Mouse (Mus musculus) heart, embryonic 14.5 days (tissue): ENCODE results near the gene Lcp1. TPM values are rescaled to one million over a fixed set of nuclear protein-coding genes. Genes with fewer than 3 reads are reported as not detected.

Source experiments
- ATAC-seq: fragments of 200-750 bp; cut with Nextera tagmentation; 2 replicates; pipeline ENCODE4 v1.8.0; 2017; ENCODE audit warnings: low read depth, moderate TSS enrichment; ENCODE audit not compliant: insufficient number of reproducible peaks, insufficient read depth, low FRiP score
- H3K27ac ChIP-seq, 2 experiments: fragments of 200-500 bp in 1 of 2; fragments of 300-500 bp in 1 of 2; sonication (generic) in 1 of 2; replicated peaks in 1 of 2; 2 replicates each; pipeline ENCODE4 v1.5.1; 2012 to 2014; ENCODE audit warnings: low read depth in 2 of 2, low read length in 2 of 2, control low read depth in 1 of 2, mild to moderate bottlenecking in 1 of 2, mixed read lengths in 1 of 2; ENCODE audit not compliant: control insufficient read depth in 1 of 2, insufficient read depth in 1 of 2
- H3K27me3 ChIP-seq: fragments of 300-500 bp; sonication (generic); 2 replicates; pipeline ENCODE4 v1.6.1; 2014; ENCODE audit warnings: mild to moderate bottlenecking, low read length, control low read depth; ENCODE audit not compliant: control insufficient read depth, insufficient read depth
- H3K36me3 ChIP-seq: fragments of 300-500 bp; sonication (generic); 2 replicates; pipeline ENCODE4 v1.6.1; 2014; ENCODE audit warnings: mild to moderate bottlenecking, control low read depth, low read length, mixed read lengths; ENCODE audit not compliant: control insufficient read depth, insufficient read depth
- H3K4me1 ChIP-seq, 2 experiments: fragments of 200-500 bp in 1 of 2; fragments of 300-500 bp in 1 of 2; sonication (generic) in 1 of 2; 2 replicates each; pipeline ENCODE4 v1.6.1; 2012 to 2014; ENCODE audit warnings: low read length in 2 of 2, control low read depth in 1 of 2, mixed read lengths in 1 of 2; ENCODE audit not compliant: control insufficient read depth in 2 of 2, insufficient read depth in 2 of 2
- H3K4me2 ChIP-seq: fragments of 300-500 bp; sonication (generic); 2 replicates; pipeline ENCODE4 v1.6.1; 2014; ENCODE audit warnings: mild to moderate bottlenecking, low read length
- H3K4me3 ChIP-seq, 2 experiments: fragments of 200-500 bp in 1 of 2; fragments of 300-500 bp in 1 of 2; sonication (generic) in 1 of 2; 2 replicates each; pipeline ENCODE4 v1.5.1; 2012 to 2014; ENCODE audit warnings: low read length in 2 of 2, mild to moderate bottlenecking in 2 of 2, control low read depth in 1 of 2, low read depth in 1 of 2, moderate library complexity in 1 of 2; ENCODE audit not compliant: control insufficient read depth in 1 of 2, insufficient read depth in 1 of 2
- H3K9ac ChIP-seq: fragments of 300-500 bp; sonication (generic); 2 replicates; pipeline ENCODE4 v1.6.1; 2014; ENCODE audit warnings: mild to moderate bottlenecking, low read length
- H3K9me3 ChIP-seq: fragments of 300-500 bp; sonication (generic); 2 replicates; pipeline ENCODE4 v1.6.1; 2016; ENCODE audit warnings: low read length, control low read depth; ENCODE audit not compliant: control insufficient read depth
- WGBS: fragments of 180-500 bp; shearing (Covaris S2); extraction: QIAGEN DNeasy Blood & Tissue Kit; methylation state at CpG from one replicate; pipeline ENCODE4 v1.1.7; 2014; 5-methylcytosine and 5-hydroxymethylcytosine counted together
- polyA plus RNA-seq: library from polyadenylated mRNA; unstranded; fragments of >200 nt; fragmentation: Nextera tagmentation; extraction: Ambion mirVana; gene quantifications from 2 replicates; pipeline ENCODE4 v1.2.1, GENCODE M21; 2014

The Lcp1 gene
- polyA plus RNA-seq, 1 experiment from 2014 or later, result 26.3 TPM

DNA sequence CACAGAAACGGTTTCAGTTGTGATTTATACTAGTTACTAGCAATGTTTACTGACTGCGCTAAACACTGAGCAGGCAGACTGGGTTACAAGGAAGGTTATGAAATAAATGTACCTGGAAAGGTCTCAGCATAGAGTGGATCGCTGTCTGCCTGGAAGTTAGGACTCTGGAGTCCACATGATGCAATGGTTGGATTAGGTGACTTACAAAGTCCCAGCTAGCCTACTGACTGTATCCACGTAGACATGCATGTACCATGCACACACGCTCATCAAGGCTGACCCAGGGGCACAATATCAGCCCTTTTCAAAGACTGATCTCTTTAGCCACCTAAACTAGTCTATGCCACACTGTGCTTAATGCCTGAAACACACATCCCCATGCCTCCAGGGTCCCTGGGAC is 102.2 kb downstream of the Lcp1 start:
- Histone ChIP-seq H3K4me1 (no peaks in the 10 kb centered on the region), H3K4me2 (no peak overlapping the region), H3K9me3 (no peaks in the 10 kb centered on the region), H3K27ac (no peak overlapping the region), H3K4me3 (no peak overlapping the region), H3K27me3 (no peaks in the 10 kb centered on the region), H3K36me3 (no peaks in the 10 kb centered on the region), H3K9ac (no peak overlapping the region)
- ATAC-seq, result no peak
- WGBS, result 82% methylated on average over 5 of the region's 5 CpGs

- 85% methylated on average over 8 of the region's 8 CpGs for WGBS
- no peak for ATAC-seq
- no peaks in the 10 kb centered on the region for H3K4me1 ChIP-seq
Observed at GRCm38 (mm10) chr14:75235552-75235951, 104.7 kb downstream of the Lcp1 start.

DNA sequence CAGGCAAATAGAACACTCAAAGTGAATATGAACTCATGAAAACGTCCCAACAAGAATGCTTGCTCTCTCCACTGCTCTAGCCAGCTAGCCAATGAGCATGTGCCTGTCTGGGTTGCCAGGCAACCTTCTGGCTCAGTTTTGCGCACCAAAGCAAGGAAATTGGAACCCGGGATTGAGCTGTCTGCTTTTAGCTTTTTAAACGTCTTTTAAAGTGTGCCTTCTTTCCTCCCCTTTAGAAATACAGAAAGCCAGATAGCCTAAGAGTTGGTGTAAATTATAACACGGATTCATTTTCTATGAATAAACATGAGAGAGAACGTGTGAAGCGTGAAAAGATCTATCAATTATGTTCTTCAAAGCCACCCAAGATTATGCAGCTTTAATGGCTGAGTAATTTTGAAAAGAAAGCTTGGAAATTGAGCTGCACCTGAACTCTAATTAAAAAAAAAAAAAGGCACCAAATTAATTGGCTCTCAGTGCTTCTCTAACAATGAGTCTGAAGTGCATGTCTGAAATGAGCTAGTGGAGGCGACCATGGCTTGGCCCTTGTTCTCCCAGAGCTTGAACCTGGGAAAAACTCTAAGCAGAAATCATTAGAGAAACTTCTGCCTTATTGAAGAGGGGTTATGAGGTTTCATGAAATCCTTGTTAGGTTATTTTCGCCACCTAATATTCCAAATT is 105.2 kb downstream of the Lcp1 start:
- Histone ChIP-seq H3K27ac (no peak overlapping the region), H3K27me3 (no peaks in the 10 kb centered on the region), H3K36me3 (no peaks in the 10 kb centered on the region), H3K4me1 (no peaks in the 10 kb centered on the region), H3K9ac (no peak overlapping the region), H3K9me3 (no peaks in the 10 kb centered on the region), H3K4me2 (no peak overlapping the region), H3K4me3 (no peak overlapping the region)
- WGBS, result 65% methylated on average over 9 of the region's 9 CpGs
- ATAC-seq, result no peak

More at GRCm38 (mm10) chr14:75235552-75235951, 104.7 kb downstream of the Lcp1 start:
- Histone ChIP-seq H3K9ac (no peak overlapping the region), H3K4me3 (no peak overlapping the region), H3K9me3 (no peaks in the 10 kb centered on the region), H3K27me3 (no peaks in the 10 kb centered on the region), H3K4me2 (no peak overlapping the region), H3K36me3 (no peaks in the 10 kb centered on the region), H3K27ac (no peak overlapping the region)

DNA sequence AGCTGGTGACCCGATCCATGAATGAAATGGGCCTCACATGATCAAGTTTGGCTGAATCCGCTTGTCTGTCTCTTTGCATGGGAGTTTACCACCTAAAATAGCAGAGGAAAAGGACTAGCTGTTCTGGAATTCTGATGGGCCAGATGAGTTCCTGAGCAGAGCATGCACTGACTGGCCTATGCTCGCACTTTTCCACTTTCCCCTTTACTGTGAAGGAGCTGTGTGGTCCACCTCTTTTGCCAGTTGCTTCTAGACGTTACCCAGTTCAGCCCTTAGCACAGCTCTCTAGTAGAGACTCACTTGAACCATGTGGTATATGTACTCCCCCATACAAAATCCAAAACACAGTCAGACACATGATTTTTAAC is 105.7 kb downstream of the Lcp1 start:
- no peak for ATAC-seq
- Histone ChIP-seq H3K4me2 (no peak overlapping the region), H3K27ac (no peak overlapping the region), H3K9me3 (no peaks in the 10 kb centered on the region), H3K4me3 (no peak overlapping the region), H3K27me3 (no peaks in the 10 kb centered on the region), H3K9ac (no peak overlapping the region), H3K36me3 (no peaks in the 10 kb centered on the region), H3K4me1 (no peaks in the 10 kb centered on the region)
- WGBS, result 78% methylated on average over 4 of the region's 4 CpGs

DNA sequence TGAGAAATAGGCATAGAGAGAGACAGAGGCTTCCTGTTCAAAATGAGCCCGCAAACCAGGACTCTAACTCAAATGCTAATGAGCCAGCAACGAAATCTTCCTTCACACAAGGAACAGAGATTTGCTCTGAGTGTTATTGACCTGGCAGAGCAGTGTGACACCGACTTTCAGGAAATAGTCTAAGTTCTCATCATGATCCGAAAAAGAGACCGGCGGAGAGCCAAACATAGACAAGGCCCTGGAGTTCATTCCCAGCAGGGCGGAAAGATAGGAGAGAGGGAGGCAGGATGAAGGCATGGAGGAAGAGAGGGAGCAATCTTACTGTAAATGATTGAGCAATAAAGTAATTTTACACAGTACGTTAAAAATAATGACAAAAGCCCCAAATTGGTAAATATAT is 106.2 kb downstream of the Lcp1 start:
- Histone ChIP-seq H3K27ac (no peak overlapping the region), H3K36me3 (no peaks in the 10 kb centered on the region), H3K9me3 (no peaks in the 10 kb centered on the region), H3K4me2 (no peak overlapping the region), H3K9ac (no peak overlapping the region), H3K27me3 (no peaks in the 10 kb centered on the region), H3K4me3 (no peak overlapping the region), H3K4me1 (no peaks in the 10 kb centered on the region)
- no peak for ATAC-seq
- WGBS, result 77% methylated on average over 8 of the region's 8 CpGs

GRCm38 (mm10) chr14:75238054-75238692 is 107.3 kb downstream of the Lcp1 start:
- Histone ChIP-seq H3K4me3 (no peak overlapping the region), H3K9me3 (no peaks in the 10 kb centered on the region), H3K4me2 (no peak overlapping the region), H3K27ac (no peak overlapping the region), H3K4me1 (no peaks in the 10 kb centered on the region), H3K9ac (no peak overlapping the region), H3K36me3 (no peaks in the 10 kb centered on the region), H3K27me3 (no peaks in the 10 kb centered on the region)
- WGBS, result 70% methylated on average over 6 of the region's 6 CpGs
- ATAC-seq, result no peak

GRCm38 (mm10) chr14:75242087-75242486 is 111.2 kb downstream of the Lcp1 start, which contains the start of gene Cpb2:
Gene Cpb2 (plus strand): TSS chr14:75242287.
- 80% methylated on average over 5 of the region's 5 CpGs for WGBS
- no peaks in the 10 kb centered on the region for H3K4me1 ChIP-seq
- H3K27ac ChIP-seq, result no peak within 1 kb of the TSS
- no peaks in the 10 kb centered on the region for H3K9me3 ChIP-seq
- no peaks in the 10 kb centered on the region for H3K36me3 ChIP-seq
- no peaks in the 10 kb centered on the region for H3K27me3 ChIP-seq
- H3K4me2 ChIP-seq, result no peak within 1 kb of the TSS
- no peak within 1 kb of the TSS for H3K4me3 ChIP-seq
- ATAC-seq, result no peak
- no peak within 1 kb of the TSS for H3K9ac ChIP-seq
